Comparison of ENCODE assay signal across 21 mouse cellular contexts in genomic region chr8:128471186-128471585, GRCm38 (mm10).
"Had no signal": no experiment of that assay in that cellular context is flagged by ENCODE, and none has a peak within 500 bp of the region (broad histone marks: within the 10 kb centered on the region; RNA-seq: fewer than 3 reads in every experiment).

No protein-coding gene starts in this region.

- H3K9ac ChIP-seq: kidney, embryonic 15.5 days; limb, embryonic 13.5 days; liver, embryonic 13.5 days; lung, embryonic 14.5 days; midbrain, embryonic 12.5 days; midbrain, embryonic 15.5 days; neural tube, embryonic 12.5 days; neural tube, embryonic 15.5 days; stomach, embryonic 15.5 days had no signal

- H3K4me3 ChIP-seq: kidney, embryonic 15.5 days; limb, embryonic 10.5 days; limb, embryonic 13.5 days; liver, embryonic 13.5 days; midbrain, embryonic 12.5 days; midbrain, embryonic 15.5 days; neural tube, embryonic 12.5 days; neural tube, embryonic 15.5 days; stomach, embryonic 15.5 days had no signal

- DNase-seq: kidney, adult 8-10 months; kidney, postnatal 10 days; kidney, postnatal 36 days; layer of hippocampus, adult 9-11 months; liver; liver, embryonic 13.5 days; lung, embryonic 14.5 days; right cerebral cortex, adult 18-20 months; right cerebral cortex, postnatal 25 days; spleen, adult 18-20 months; thymus, postnatal 25 days had no signal

- H3K9me3 ChIP-seq: kidney, embryonic 15.5 days; limb, embryonic 10.5 days; limb, embryonic 13.5 days; liver, embryonic 13.5 days; midbrain, embryonic 12.5 days; midbrain, embryonic 15.5 days; neural tube, embryonic 12.5 days; neural tube, embryonic 15.5 days; stomach, embryonic 15.5 days had no signal

- H3K27ac ChIP-seq: kidney, embryonic 15.5 days; limb, embryonic 10.5 days; limb, embryonic 13.5 days; liver, embryonic 13.5 days; macrophage; midbrain, embryonic 12.5 days; midbrain, embryonic 15.5 days; neural tube, embryonic 12.5 days; neural tube, embryonic 15.5 days; stomach, embryonic 15.5 days had no signal

- ATAC-seq: lung, postnatal 0 days; midbrain, embryonic 15.5 days had no signal

- H3K4me2 ChIP-seq: kidney, embryonic 15.5 days; limb, embryonic 13.5 days; liver, embryonic 13.5 days; lung, embryonic 14.5 days; midbrain, embryonic 12.5 days; midbrain, embryonic 15.5 days; neural tube, embryonic 12.5 days; neural tube, embryonic 15.5 days; stomach, embryonic 15.5 days had no signal

- H3K4me1 ChIP-seq: kidney, embryonic 15.5 days; liver, embryonic 13.5 days; midbrain, embryonic 15.5 days; neural tube, embryonic 12.5 days; stomach, embryonic 15.5 days had no signal

- H3K27me3 ChIP-seq: kidney, embryonic 15.5 days; limb, embryonic 13.5 days; liver, embryonic 13.5 days; midbrain, embryonic 12.5 days; midbrain, embryonic 15.5 days; neural tube, embryonic 12.5 days; neural tube, embryonic 15.5 days; stomach, embryonic 15.5 days had no signal
